Mouse (Mus musculus) heart, postnatal 0 days (tissue): ENCODE measurements around the gene Rhbdl1. TPM values are rescaled to one million over a fixed set of nuclear protein-coding genes. Genes with fewer than 3 reads are reported as not detected.

Experiments
- ATAC-seq: fragments of 200-750 bp; cut with Nextera tagmentation; 2 replicates; pipeline ENCODE4 v1.8.0; 2017; ENCODE audit warnings: low read depth, moderate number of reproducible peaks, moderate library complexity; ENCODE audit not compliant: insufficient read depth
- DNase-seq: peaks from one replicate; pipeline ENCODE4 v3.0.0-alpha.2; 2016; ENCODE audit warnings: low spot score
- H3K27ac ChIP-seq: fragments of 300-500 bp; sonication (generic); 2 replicates; pipeline ENCODE4 v1.5.1; 2014; ENCODE audit warnings: low read depth, mild to moderate bottlenecking
- H3K27me3 ChIP-seq: fragments of 300-500 bp; sonication (generic); 2 replicates; pipeline ENCODE4 v1.6.1; 2014; ENCODE audit warnings: low read length, mixed read lengths; ENCODE audit not compliant: control insufficient read depth, insufficient read depth
- H3K36me3 ChIP-seq: fragments of 300-500 bp; sonication (generic); replicated peaks from 2 replicates; pipeline ENCODE4 v1.6.1; 2014; ENCODE audit warnings: low read length, mixed read lengths; ENCODE audit not compliant: control insufficient read depth, insufficient read depth
- H3K4me1 ChIP-seq: fragments of 300-500 bp; sonication (generic); 2 replicates; pipeline ENCODE4 v1.6.1; 2014; ENCODE audit warnings: antibody characterized with exemption; ENCODE audit not compliant: control insufficient read depth, insufficient read depth
- H3K4me2 ChIP-seq: fragments of 300-500 bp; sonication (generic); 2 replicates; pipeline ENCODE4 v1.6.1; 2014; ENCODE audit warnings: low read depth, mild to moderate bottlenecking, low read length, moderate library complexity
- H3K4me3 ChIP-seq: fragments of 300-500 bp; sonication (generic); 2 replicates; pipeline ENCODE4 v1.5.1; 2014; ENCODE audit warnings: low read depth, low read length
- H3K9ac ChIP-seq: fragments of 300-500 bp; sonication (generic); replicated peaks from 2 replicates; pipeline ENCODE4 v1.6.1; 2014; ENCODE audit warnings: low read depth, low read length, mixed read lengths
- H3K9me3 ChIP-seq: fragments of 300-500 bp; sonication (generic); replicated peaks from 2 replicates; pipeline ENCODE4 v1.6.1; 2016; ENCODE audit warnings: low read length; ENCODE audit not compliant: control insufficient read depth
- CTCF ChIP-seq: IDR thresholded peaks from 2 replicates; pipeline ENCODE4 v1.5.1; 2016; ENCODE audit warnings: antibody characterized with exemption, control low read depth, low read depth
- EP300 ChIP-seq: IDR thresholded peaks from 2 replicates; pipeline ENCODE4 v1.6.1; 2016; ENCODE audit warnings: antibody characterized with exemption, low read depth
- WGBS: fragments of 180-500 bp; shearing (Covaris S2); extraction: QIAGEN DNeasy Blood & Tissue Kit; methylation state at CpG from one replicate; pipeline ENCODE4 v1.1.7; 2014; 5-methylcytosine and 5-hydroxymethylcytosine counted together
- polyA plus RNA-seq: library from polyadenylated mRNA; unstranded; fragments of >200 nt; fragmentation: Nextera tagmentation; extraction: Ambion mirVana; gene quantifications from 2 replicates; pipeline ENCODE4 v1.2.1, GENCODE M21; 2015
- total RNA-seq: library from RNA; depleted of rRNA; stranded (reverse); fragments of >200 nt; gene quantifications from 2 replicates; pipeline ENCODE4 v1.2.3, GENCODE M21; 2014; ENCODE audit warnings: low replicate concordance

Rhbdl1 gene
- total and polyA plus RNA-seq, 2 experiments from 2014 or later, result 2.2 to 2.3 TPM

DNA sequence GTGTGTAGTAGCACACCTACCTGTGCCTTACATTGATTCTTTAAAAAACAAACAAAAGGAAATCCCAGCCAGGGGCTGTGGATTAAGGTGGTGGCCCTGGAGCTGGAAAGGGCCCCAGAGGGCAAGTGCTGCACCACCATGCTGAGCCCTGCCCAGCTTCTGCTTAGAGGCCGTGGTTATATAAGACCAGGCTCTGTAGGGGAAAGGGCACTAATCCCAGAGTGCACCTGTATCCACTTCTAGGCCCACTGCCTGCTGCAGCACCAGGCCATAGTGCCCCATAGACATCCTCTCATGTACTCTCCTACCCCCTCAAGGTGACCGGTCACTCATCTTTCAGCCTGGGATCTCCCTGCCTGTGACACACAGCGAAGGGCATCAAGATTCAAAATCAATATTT lies 29.1 kb upstream of the Rhbdl1 start:
- Histone ChIP-seq H3K4me2 (peak overlapping the region; percentile 94), H3K27me3 (no peaks in the 10 kb centered on the region), H3K9ac (0 out of 2 replicates have a peak overlapping the region, but pooled peaks have one; percentile 17), H3K27ac (0 out of 2 replicates have a peak overlapping the region, but pooled peaks have one; percentile 35), H3K36me3 (peaks cover 17% of the 10 kb centered on the region), H3K4me1 (peaks cover 16% of the 10 kb centered on the region), H3K9me3 (no peaks in the 10 kb centered on the region), H3K4me3 (no peak overlapping the region)
- ATAC-seq (no peak), DNase-seq (no peak)
- no peak for TF ChIP-seq EP300
- no peak for TF ChIP-seq CTCF
- WGBS, result 88% methylated on average over 3 of the region's 3 CpGs

DNA sequence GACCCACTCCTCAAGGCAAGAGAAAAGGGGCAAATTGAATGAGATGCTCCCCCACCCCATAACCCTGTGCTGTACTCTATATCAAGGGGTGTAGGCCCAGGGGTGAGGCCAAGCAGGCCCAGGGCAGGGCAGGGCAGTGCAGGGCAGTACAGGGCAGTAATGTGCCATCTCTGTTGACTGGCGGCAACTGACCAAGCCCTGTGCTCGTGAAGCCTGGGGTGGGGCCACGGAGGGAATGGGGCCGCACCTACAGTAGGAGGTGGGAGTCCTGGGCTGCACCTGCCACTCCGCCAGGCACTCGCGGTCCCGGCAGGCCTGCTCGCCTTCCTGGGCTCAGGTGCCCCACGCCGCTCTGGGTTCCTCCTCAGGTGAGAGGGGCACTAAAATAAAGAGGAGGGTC lies 28.2 kb upstream of the Rhbdl1 start:
- no peaks in the 10 kb centered on the region for H3K9me3 ChIP-seq
- no peak for ATAC-seq
- WGBS, result 83% methylated on average over 11 of the region's 11 CpGs
- peaks cover 17% of the 10 kb centered on the region for H3K36me3 ChIP-seq
- TF ChIP-seq CTCF (no peak), EP300 (no peak)
- H3K4me3 ChIP-seq, result no peak overlapping the region
- no peak overlapping the region for H3K27ac ChIP-seq
- H3K9ac ChIP-seq, result no peak overlapping the region
- H3K4me1 ChIP-seq, result peaks cover 21% of the 10 kb centered on the region
- no peak for DNase-seq
- H3K27me3 ChIP-seq, result no peaks in the 10 kb centered on the region
- H3K4me2 ChIP-seq, result no peak overlapping the region

GRCm38 (mm10) chr17:25864311-25864710 lies 27.2 kb upstream of the Rhbdl1 start:
- no peaks in the 10 kb centered on the region for H3K9me3 ChIP-seq
- H3K36me3 ChIP-seq, result peaks cover 17% of the 10 kb centered on the region
- H3K4me3 ChIP-seq, result no peak overlapping the region
- no peaks in the 10 kb centered on the region for H3K27me3 ChIP-seq
- DNase-seq (no peak), ATAC-seq (no peak)
- H3K4me1 ChIP-seq, result peaks cover 21% of the 10 kb centered on the region
- no peak overlapping the region for H3K9ac ChIP-seq
- H3K27ac ChIP-seq, result no peak overlapping the region
- H3K4me2 ChIP-seq, result no peak overlapping the region
- TF ChIP-seq CTCF, result no peak
- WGBS, result 76% methylated on average over 14 of the region's 14 CpGs

DNA sequence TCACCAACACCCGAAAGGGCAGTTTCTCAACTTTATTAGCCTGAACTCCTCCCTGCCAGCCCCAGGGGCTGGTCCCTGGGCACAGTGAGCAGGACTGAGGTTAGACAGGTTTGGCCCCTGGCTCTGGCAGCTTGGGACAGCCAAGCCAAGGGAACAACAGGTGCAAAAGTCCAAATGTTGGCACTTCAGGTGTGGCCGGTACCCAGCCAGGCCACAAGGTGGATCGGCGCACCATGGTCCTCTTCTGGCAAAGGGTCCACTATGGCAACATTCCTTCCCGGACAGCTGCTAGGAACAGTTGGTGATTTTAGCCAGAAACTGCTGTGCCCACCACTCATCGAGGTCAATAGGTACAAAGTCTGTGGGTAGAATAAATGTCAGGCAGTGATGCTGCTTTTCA lies 26.6 kb upstream of the Rhbdl1 start:
- Histone ChIP-seq H3K9ac (no peak overlapping the region), H3K9me3 (no peaks in the 10 kb centered on the region), H3K27me3 (no peaks in the 10 kb centered on the region), H3K4me3 (no peak overlapping the region), H3K4me1 (peaks cover 21% of the 10 kb centered on the region), H3K27ac (no peak overlapping the region), H3K36me3 (peaks cover 17% of the 10 kb centered on the region), H3K4me2 (no peak overlapping the region)
- TF ChIP-seq CTCF (no peak), EP300 (no peak)
- DNase-seq, result no peak
- WGBS, result 88% methylated on average over 6 of the region's 6 CpGs
- ATAC-seq, result no peak

DNA sequence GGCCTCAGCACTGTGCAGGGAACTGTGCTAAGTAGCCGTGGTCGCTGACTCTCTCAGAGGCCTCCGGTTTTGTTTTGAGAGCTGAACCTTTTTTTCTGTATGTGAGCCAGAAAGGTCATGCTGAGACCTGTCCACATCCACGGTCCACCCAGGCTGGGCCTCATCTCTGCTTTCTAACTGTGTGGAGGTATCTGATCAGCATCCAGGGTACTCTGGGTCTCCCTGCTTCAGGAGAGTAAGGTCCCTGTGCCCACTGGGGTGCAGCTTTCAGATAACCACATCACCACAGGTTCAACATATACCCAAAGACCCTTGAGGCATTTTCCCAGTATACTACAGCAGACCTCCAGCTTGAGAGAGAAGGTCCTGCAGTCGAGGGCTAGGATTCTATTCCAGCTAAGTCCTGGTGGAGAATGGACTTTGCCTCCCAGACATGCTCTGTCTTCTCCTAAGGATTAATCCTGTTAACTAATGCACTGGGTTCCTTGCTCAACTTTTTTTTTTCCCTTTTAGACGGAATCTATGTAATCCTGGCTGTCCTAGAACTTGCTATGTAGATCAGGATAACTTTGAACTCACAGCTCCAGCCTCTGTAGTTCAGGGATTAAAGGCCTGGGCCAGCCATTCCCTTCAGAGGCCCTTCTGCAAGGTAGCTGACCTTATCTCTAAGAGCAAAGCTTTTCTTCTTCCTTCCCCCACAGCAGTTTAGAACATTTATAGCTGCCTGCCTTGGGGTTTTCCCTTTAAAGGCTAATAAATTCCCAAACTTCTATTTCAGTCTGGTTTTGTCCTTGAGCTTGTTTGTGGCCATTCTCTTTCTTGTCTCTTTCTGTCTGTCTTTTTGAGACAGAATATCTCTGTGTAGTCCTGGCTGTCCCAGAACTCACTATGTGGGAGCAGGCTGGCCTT lies 24.9 kb upstream of the Rhbdl1 start:
- peak overlapping the region; percentile 40 for H3K9ac ChIP-seq
- ATAC-seq (no peak), DNase-seq (no peak)
- H3K4me2 ChIP-seq, result peak overlapping the region; percentile 78
- TF ChIP-seq CTCF (no peak), EP300 (no peak)
- peaks cover 17% of the 10 kb centered on the region for H3K36me3 ChIP-seq
- H3K4me1 ChIP-seq, result peaks cover 21% of the 10 kb centered on the region
- 9% methylated on average over 6 of the region's 6 CpGs for WGBS
- H3K27ac ChIP-seq, result peak overlapping the region; percentile 61
- H3K27me3 ChIP-seq, result no peaks in the 10 kb centered on the region
- H3K9me3 ChIP-seq, result no peaks in the 10 kb centered on the region
- peak overlapping the region; percentile 55 for H3K4me3 ChIP-seq
